Mouse (Mus musculus) urinary bladder, adult 2 months (tissue): ENCODE results near the gene Spdef. TPM values are rescaled to one million over a fixed set of nuclear protein-coding genes. Genes with fewer than 3 reads are reported as not detected.

Experiments
- DNase-seq: peaks from one replicate; pipeline ENCODE4 v3.0.0; 2022; ENCODE audit warnings: low spot score
- polyA plus RNA-seq: library from polyadenylated mRNA; depleted of rRNA; stranded (reverse); fragments of >200 nt; gene quantifications from 2 replicates; pipeline ENCODE4 v1.2.3, GENCODE M21; 2012; rRNA removed

Spdef gene
- polyA plus RNA-seq, 1 experiment: 0.17 TPM

DNA sequence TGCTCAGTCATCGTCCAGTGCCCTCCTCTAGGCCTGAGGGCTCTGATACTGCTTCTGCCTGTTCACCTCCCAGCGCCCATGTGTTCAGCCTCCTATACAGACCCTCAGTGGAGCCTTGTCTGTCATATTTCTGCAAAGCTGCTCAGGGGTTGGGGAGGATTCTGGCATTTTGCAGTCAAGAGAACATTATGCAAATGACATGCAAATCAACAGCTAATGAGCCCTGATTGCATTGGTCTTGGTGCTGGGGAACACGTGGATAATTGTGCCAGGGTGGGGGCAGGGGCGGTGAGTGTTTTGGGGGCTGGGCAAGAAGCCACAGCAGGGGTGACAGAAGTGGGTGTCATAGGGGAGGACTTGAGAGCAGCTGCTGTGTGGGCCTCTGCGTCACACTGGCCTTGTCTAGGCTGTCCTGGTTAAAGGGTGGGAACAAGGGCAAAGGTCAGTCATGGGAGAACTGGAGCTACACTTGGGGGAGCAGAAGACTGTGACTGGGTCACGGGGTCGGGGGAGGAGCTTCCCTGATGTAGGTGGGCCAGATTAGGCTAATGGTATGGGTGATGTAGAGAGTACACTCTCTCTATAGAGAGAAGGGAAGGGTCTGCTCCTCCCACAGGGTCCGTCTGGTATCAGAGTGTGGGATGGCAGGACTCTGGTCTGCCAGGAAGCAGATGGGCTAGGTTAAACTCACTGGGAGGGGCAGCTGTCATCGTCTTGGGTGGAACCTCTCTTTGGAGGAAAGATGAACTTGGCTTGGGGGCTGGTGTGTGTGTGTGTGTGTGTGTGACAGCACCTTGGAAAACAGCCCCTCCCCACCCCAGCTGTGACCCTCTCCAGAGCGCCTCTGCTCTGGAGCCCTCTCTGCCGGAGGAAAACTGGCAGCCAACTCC is 49.6 kb downstream of the Spdef start:
- DNase-seq: no peak

DNA sequence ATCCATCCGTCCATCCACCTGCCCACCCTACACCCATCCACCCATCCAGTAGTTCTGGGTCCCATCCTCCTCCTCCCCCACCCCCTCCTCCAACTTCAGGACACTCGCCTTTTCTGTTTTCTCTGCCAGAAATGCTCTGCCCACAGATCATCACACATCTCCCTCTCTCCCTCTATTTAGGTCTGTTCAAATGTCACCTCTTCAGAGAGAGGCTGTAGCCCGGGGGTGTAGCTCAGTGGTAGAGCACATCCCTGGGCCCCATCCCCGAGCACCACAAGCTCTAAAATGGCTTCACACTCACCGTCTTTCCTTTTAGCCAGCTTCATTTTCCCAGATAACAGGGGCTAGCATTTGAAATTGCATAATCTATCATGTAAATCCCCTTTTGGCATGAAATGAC is 51.0 kb downstream of the Spdef start:
- no peak for DNase-seq

DNA sequence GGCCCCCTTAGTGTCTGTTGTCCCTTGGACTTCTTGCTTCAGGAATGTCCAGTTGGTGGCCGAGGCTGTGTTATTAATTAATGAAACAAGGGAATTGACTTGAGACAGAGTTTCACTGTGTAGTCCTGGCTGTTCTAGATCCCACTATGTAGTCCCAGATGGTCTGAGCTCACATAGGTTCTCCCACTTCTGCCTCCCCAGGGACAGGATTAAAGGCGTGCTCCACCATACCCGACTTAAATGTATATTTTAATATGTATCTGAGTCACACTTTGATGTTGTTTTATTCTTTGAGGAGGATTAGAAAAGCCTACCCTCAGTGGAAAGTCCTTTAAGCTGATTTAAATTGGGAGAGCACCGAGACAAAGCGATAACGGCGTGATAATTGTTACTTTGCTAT is 52.5 kb downstream of the Spdef start:
- DNase-seq: no peak

DNA sequence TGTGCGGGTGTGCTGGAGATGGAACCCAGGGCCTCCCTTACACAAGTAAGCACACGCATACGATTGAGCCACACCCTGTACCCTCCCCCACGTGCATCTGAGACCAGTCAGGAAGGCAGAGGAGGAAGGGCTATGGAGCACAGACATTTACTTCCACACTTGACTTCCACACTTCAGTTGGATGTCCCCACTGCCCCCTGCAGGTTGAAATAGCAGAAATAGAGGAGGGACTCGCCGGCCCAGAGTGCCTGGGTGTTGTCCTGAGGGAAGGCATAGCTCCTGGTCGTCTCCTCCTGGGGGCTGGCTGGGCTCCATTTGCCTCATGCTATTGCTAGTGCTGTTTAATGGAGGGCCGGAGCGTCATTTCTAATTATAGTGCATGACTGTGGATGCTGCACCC is 53.3 kb downstream of the Spdef start:
- no peak for DNase-seq

DNA sequence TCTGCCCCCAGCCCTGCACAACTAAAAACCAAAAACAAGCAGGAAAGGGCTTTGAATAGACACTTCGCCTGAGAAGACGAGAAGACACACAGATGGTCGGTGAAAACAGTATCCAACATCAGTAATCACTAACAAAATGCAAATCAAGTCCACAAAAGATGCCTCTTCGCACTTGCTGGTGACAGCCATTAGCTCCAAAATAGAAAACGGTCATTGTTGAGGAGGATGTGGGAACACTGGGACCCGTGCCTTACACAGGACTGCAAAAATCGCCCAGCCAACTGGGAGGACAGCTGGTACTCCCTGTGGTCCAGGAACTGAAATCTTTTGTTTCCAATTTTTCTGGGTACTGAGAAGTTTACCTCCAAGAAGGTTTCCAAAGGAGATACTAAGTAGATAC is 54.8 kb downstream of the Spdef start:
- no peak for DNase-seq

DNA sequence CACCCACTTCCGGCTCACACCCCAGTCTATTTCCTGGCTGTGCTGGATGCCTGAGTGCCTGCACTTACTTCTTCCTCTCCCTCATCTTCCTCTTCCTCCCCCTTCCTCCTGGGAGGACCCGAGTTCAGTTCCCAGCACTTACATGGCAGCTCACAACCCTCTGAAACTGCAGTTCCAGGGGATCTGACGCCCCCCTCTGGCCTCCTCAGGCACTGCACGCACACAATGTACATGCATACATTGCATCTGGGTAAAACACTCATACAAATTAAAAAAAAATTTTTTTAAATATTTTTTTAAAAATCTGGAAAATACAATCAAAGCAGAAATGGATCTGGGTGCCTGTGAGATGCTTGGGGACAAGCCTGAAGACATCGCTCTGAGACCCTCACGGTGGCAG is 57.0 kb downstream of the Spdef start:
- DNase-seq: no peak

Other genes starting within 250 kb of the Spdef start
- gene Grm4, start 207.6 kb downstream of the Spdef start, polyA plus RNA-seq: 0.12 and 0.35 TPM in 2 replicates
- gene Hmga1, start 172.5 kb downstream of the Spdef start, polyA plus RNA-seq: 55.1 and 65.1 TPM in 2 replicates
- 34.8 and 48.7 TPM in 2 replicates for gene AI413582, start 163.2 kb downstream of the Spdef start, polyA plus RNA-seq
- gene Nudt3, start 105.5 kb downstream of the Spdef start, polyA plus RNA-seq: 112 and 116 TPM in 2 replicates
- gene RPS10-NUDT3, start 93.7 kb downstream of the Spdef start, polyA plus RNA-seq: 0.08 and 0.10 TPM in 2 replicates
- 1,256 and 1,277 TPM in 2 replicates for gene Rps10, start 92.3 kb downstream of the Spdef start, polyA plus RNA-seq
- gene Pacsin1, start 73.4 kb downstream of the Spdef start, polyA plus RNA-seq: 0.67 and 0.96 TPM in 2 replicates
- 62.7 and 79.1 TPM in 2 replicates for gene D17Wsu92e, start 91.7 kb upstream of the Spdef start, polyA plus RNA-seq
- gene Snrpc, start 109.2 kb upstream of the Spdef start, polyA plus RNA-seq: 74.7 and 77.3 TPM in 2 replicates
- gene Uhrf1bp1, start 127.5 kb upstream of the Spdef start, polyA plus RNA-seq: 5.2 and 6.0 TPM in 2 replicates
- 45.2 and 52.6 TPM in 2 replicates for gene Anks1, start 180.4 kb upstream of the Spdef start, polyA plus RNA-seq
- gene Taf11, start 180.9 kb upstream of the Spdef start, polyA plus RNA-seq: 32.9 and 33.2 TPM in 2 replicates